Mouse (Mus musculus) CH12.LX (cell line): ENCODE results near the gene Psenen. TPM values are rescaled to one million over a fixed set of nuclear protein-coding genes. Genes with fewer than 3 reads are reported as not detected.

ENCODE experiments used
- DNase-seq: peaks from one replicate; pipeline ENCODE4 v3.0.0-alpha.2; 2013; ENCODE audit errors: extremely low read depth
- H3K27ac ChIP-seq: 2 replicates; pipeline ENCODE4 v1.5.1; 2012; ENCODE audit warnings: low read depth, mild to moderate bottlenecking, control low read depth, moderate library complexity; ENCODE audit not compliant: insufficient read depth
- H3K27me3 ChIP-seq: replicated peaks from 2 replicates; pipeline ENCODE3; 2012; ENCODE audit warnings: inconsistent platforms
- H3K36me3 ChIP-seq, 2 experiments: replicated peaks in 1 of 2; 2 replicates each; pipeline versions ENCODE3 to v1.6.1; 2012; ENCODE audit warnings: inconsistent platforms in 1 of 2, low read length in 1 of 2, mild to moderate bottlenecking in 1 of 2, mixed read lengths in 1 of 2, moderate library complexity in 1 of 2; ENCODE audit not compliant: control insufficient read depth in 1 of 2, insufficient read depth in 1 of 2
- H3K4me1 ChIP-seq, 2 experiments: 2 replicates each; pipeline ENCODE4 v1.6.1; 2012; ENCODE audit warnings: inconsistent platforms in 1 of 2, moderate library complexity in 1 of 2; ENCODE audit not compliant: insufficient read depth in 2 of 2, control insufficient read depth in 1 of 2
- H3K4me2 ChIP-seq: 2 replicates; pipeline ENCODE4 v1.6.1; 2012; ENCODE audit warnings: low read depth, mild to moderate bottlenecking, control low read depth; ENCODE audit not compliant: poor library complexity, insufficient read depth, severe bottlenecking
- H3K4me3 ChIP-seq, 3 experiments: fragments of 150-350 bp in 1 of 3; sonication (generic) in 1 of 3; replicated peaks in 1 of 3; 2 replicates each; pipeline versions ENCODE3 to v1.5.1; 2011 to 2012; ENCODE audit warnings: low read depth in 2 of 3, low read length in 2 of 3, mild to moderate bottlenecking in 2 of 3, moderate library complexity in 2 of 3, control low read depth in 1 of 3, improper control_type of control experiment in 1 of 3, inconsistent platforms in 1 of 3, mixed read lengths in 1 of 3; ENCODE audit not compliant: poor library complexity in 1 of 3
- H3K79me2 ChIP-seq: replicated peaks from 2 replicates; pipeline ENCODE4 v1.6.1; 2012; ENCODE audit warnings: mild to moderate bottlenecking, moderate library complexity; ENCODE audit not compliant: control insufficient read depth, poor library complexity, insufficient read depth, severe bottlenecking; ENCODE audit errors: extremely low read depth
- H3K9ac ChIP-seq: 2 replicates; pipeline ENCODE4 v1.6.1; 2012; ENCODE audit warnings: low read depth, mild to moderate bottlenecking, control low read depth, moderate library complexity; ENCODE audit not compliant: insufficient read depth
- H3K9me3 ChIP-seq: replicated peaks from 2 replicates; pipeline ENCODE3; 2012; ENCODE audit warnings: low read length, inconsistent platforms, mixed read lengths
- CTCF ChIP-seq, 2 experiments: IDR thresholded peaks in 1 of 2; conservative IDR thresholded peaks in 1 of 2; 2 replicates each; pipeline ENCODE4 v1.5.1; 2011 to 2012; ENCODE audit warnings: low read depth in 2 of 2, low read length in 2 of 2, improper control_type of control experiment in 1 of 2, inconsistent platforms in 1 of 2, mild to moderate bottlenecking in 1 of 2, moderate library complexity in 1 of 2
- ELF1 ChIP-seq: IDR thresholded peaks from 2 replicates; pipeline ENCODE4 v1.6.1; 2014; ENCODE audit warnings: low read depth, mild to moderate bottlenecking, inconsistent platforms, low read length, improper control_type of control experiment
- EP300 ChIP-seq: IDR thresholded peaks from 2 replicates; pipeline ENCODE4 v1.6.1; 2011; ENCODE audit warnings: low read length, improper control_type of control experiment
- KAT2A ChIP-seq: IDR thresholded peaks from 2 replicates; pipeline ENCODE4 v1.6.1; 2012; ENCODE audit warnings: low read length, improper control_type of control experiment, inconsistent platforms; ENCODE audit not compliant: insufficient replicate concordance
- MAFK ChIP-seq: IDR thresholded peaks from 2 replicates; pipeline ENCODE4 v1.6.1; 2011; ENCODE audit warnings: low read length, improper control_type of control experiment; ENCODE audit not compliant: insufficient replicate concordance
- MAZ ChIP-seq: IDR thresholded peaks from 2 replicates; pipeline ENCODE4 v1.6.1; 2012; ENCODE audit warnings: low read depth, mild to moderate bottlenecking, inconsistent platforms, low read length, improper control_type of control experiment, moderate library complexity
- NELFE ChIP-seq: IDR thresholded peaks from 2 replicates; pipeline ENCODE4 v1.6.1; 2011; ENCODE audit warnings: low read depth, low read length, improper control_type of control experiment
- POLR2AphosphoS2 ChIP-seq: IDR thresholded peaks from 2 replicates; pipeline ENCODE4 v1.6.1; 2011; ENCODE audit warnings: low read depth, low read length, improper control_type of control experiment
- TCF12 ChIP-seq: IDR thresholded peaks from 2 replicates; pipeline ENCODE4 v1.6.1; 2014; ENCODE audit warnings: low read depth, mild to moderate bottlenecking, inconsistent platforms, low read length, improper control_type of control experiment
- USF1 ChIP-seq: IDR thresholded peaks from 2 replicates; pipeline ENCODE4 v1.6.1; 2014; ENCODE audit warnings: low read depth, mild to moderate bottlenecking, inconsistent platforms, low read length, improper control_type of control experiment
- USF2 ChIP-seq: conservative IDR thresholded peaks from 2 replicates; pipeline ENCODE4 v1.6.1; 2011; ENCODE audit warnings: low read depth, low read length, improper control_type of control experiment
- dilution Hi-C: fragments of 300-500 bp; cut with MboI; formaldehyde crosslinking; loops from 2 replicates; pipeline ENCODE4 v1.14.3; 2020; ENCODE audit warnings: low sequenced_read_pairs; ENCODE audit not compliant: extremely low pct_unique_long_range_greater_than_20kb, extremely low pct_ligation_motif_present
- in situ Hi-C: fragments of 300-500 bp; cut with MboI; formaldehyde crosslinking; loops from 3 replicates; pipeline ENCODE4 v1.14.3; 2019; ENCODE audit warnings: low sequenced_read_pairs, low pct_ligation_motif_present, low pct_unique_long_range_greater_than_20kb, mixed read lengths
- polyA plus RNA-seq: library from polyadenylated mRNA; unstranded; fragments of >175 nt; gene quantifications from 2 replicates; pipeline ENCODE4 v1.2.1, GENCODE M21; 2012; ENCODE audit warnings: low read depth; ENCODE audit not compliant: insufficient read length
- total RNA-seq, 2 experiments: library from RNA; depleted of rRNA; stranded (reverse); fragments of 300-350 nt in 1 of 2; fragments of >200 nt in 1 of 2; gene quantifications; 2 replicates each; pipeline ENCODE4 v1.2.3; 2012 to 2014

Psenen gene
- total and polyA plus RNA-seq, 3 experiments, result 55.2 to 121 (median 92.7) TPM

DNA sequence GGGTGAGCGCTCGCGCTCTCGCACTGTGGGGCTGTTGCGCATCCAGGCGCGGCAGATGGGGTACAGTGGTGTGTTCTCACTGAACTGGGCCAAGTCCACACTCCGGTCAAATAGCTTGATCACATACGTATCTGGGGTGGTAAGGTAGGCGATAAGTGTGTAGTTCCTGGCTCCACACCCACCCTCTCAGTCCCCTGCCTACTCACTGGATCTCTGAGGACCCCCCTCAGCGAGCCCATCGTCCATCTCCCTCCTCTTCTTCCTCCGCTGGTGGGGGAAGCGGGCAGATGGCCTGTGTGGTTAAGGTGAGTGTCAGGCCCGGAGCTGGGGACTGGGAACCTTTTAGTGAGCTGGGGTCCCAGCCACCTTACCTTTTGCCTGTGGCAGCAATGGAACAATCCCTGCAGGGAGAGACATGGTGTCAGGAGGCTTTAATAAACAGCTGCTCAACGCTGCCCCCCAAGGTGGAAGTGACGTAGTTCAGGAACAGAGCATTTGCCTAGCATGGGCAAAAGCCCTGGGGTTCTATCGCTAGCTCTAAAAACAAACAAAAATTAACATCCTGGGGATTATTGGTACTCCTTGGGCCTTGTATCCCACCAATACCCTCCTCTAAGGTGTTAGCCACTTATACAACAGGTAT, 6.4 kb downstream of the Psenen start:
- DNase-seq, result no peak
- no peak for TF ChIP-seq KAT2A
- no peak for TF ChIP-seq MAFK
- TF ChIP-seq NELFE, result no peak
- TF ChIP-seq TCF12, result no peak
- TF ChIP-seq CTCF (conservative IDR thresholded peaks at IDR 0.05 in 1 of 2, IDR thresholded peaks at IDR 0.05 in 1 of 2; ENCODE audit: low read depth in 2 of 2, low read length in 2 of 2), result peak in 1 of 2 experiments; percentile 46; a peak in 2 of 4 replicates
- no peak for TF ChIP-seq MAZ
- TF ChIP-seq POLR2AphosphoS2, result no peak
- TF ChIP-seq EP300, result no peak
- TF ChIP-seq, all 38 proteins: peak for 1
- in situ Hi-C loops (loop anchor here (5.0 kb wide), 1 partner anchor 50 kb away; no protein-coding TSS in a partner anchor), dilution Hi-C loops (no loop called here)
- Histone ChIP-seq H3K9ac (no peak overlapping the region), H3K4me1 (peaks cover 5 to 39% of the 10 kb centered on the region in 2 experiments; a peak in 3 of 4 replicates), H3K36me3 (peaks cover 32 to 48% of the 10 kb centered on the region in 2 experiments), H3K4me3 (no peak overlapping the region), H3K9me3 (no peaks in the 10 kb centered on the region), H3K79me2 (peaks cover 19% of the 10 kb centered on the region), H3K27me3 (no peaks in the 10 kb centered on the region), H3K27ac (no peak overlapping the region), H3K4me2 (no peak overlapping the region)

DNA sequence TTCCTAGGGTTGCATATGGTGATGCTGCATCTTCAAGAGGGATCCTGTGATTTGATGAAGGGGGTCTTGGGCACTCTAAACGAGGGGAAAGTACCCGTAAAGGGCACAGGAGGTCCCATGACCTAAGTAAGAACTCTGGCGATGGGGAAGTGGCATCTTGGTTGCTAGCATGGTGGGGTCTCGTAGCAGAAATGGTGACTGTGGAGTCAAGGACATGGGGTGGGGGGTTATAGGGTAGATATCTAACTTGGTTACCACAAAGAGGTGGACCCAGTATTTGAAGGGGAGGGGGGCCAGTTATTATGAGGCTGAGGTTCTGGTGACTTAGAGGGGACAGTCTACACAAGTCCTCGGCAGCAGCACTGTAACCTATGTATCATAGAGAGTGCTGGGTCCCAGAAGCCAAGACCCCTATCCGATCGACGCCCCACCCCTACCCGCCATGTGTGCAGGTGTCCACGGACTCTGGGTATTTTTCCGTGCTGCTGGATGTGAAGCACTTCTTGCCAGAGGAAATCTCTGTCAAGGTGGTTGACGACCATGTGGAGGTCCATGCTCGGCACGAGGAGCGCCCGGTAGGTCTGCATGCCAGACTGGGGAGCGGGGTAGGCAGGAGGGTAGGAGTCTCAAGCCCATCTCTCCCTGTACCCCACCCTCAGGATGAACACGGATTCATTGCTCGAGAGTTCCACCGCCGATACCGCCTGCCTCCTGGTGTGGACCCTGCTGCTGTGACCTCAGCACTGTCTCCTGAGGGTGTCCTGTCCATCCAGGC, 9.4 kb downstream of the Psenen start:
- in situ Hi-C loops, result no loop called here
- Histone ChIP-seq H3K36me3 (peaks cover 32 to 51% of the 10 kb centered on the region in 2 experiments), H3K27me3 (no peaks in the 10 kb centered on the region), H3K4me2 (0 out of 2 replicates have a peak overlapping the region, but pooled peaks have one; percentile 82), H3K79me2 (peaks cover 10% of the 10 kb centered on the region), H3K9ac (peak overlapping the region; percentile 83; the same call in 1 of the 2 replicates), H3K4me3 (peak overlapping the region in 1 of 3 experiments; percentile 71), H3K4me1 (peaks cover 5 to 37% of the 10 kb centered on the region in 2 experiments; a peak in 3 of 4 replicates), H3K27ac (no peak overlapping the region), H3K9me3 (no peaks in the 10 kb centered on the region)
- DNase-seq, result no peak
- TF ChIP-seq POLR2AphosphoS2 (peak; percentile 41; the same call in 1 of the 2 replicates), USF1 (no peak), CTCF (conservative IDR thresholded peaks at IDR 0.05 in 1 of 2, IDR thresholded peaks at IDR 0.05 in 1 of 2; ENCODE audit: low read depth in 2 of 2, low read length in 2 of 2) (no peak), USF2 (no peak), ELF1 (no peak)
- dilution Hi-C loops, result no loop called here
